In genomic region chrX:111696356-111697282, GRCm38 (mm10) we compare ENCODE assay signal across 8 mouse cellular contexts. TPM values are rescaled to one million over a fixed set of nuclear protein-coding genes. Genes with fewer than 3 reads are reported as not detected.
A peak's percentile ranks its signal among the peaks of the same experiment; 100 is the strongest.
DNase-seq lines count a peak whose midpoint lies in the region; ATAC-seq lines count a peak whose summit lies in the region.

Gene Hdx, minus strand, starts transcription at chrX:111697079.

- peak within 1 kb of the TSS; percentile 71 for H3K9ac ChIP-seq in hindbrain, embryonic 16.5 days (ENCODE audit: low read depth, low read length)

- H3K4me2 ChIP-seq in hindbrain, embryonic 16.5 days (ENCODE audit: low read length), result peak within 1 kb of the TSS; percentile 55

- no peaks in the 10 kb centered on the region for H3K36me3 ChIP-seq in hindbrain, embryonic 16.5 days (ENCODE audit: control insufficient read depth, insufficient read depth, low read length)

- DNase-seq in adrenal gland, postnatal 10 days, result peak; percentile 69
- peak; percentile 81 for DNase-seq in embryo, embryonic 10 days (ENCODE audit: low spot score)
- DNase-seq in gastrocnemius, postnatal 10 days, result peak; percentile 24
- DNase-seq in left cerebral cortex, adult 11 months (ENCODE audit: low spot score), result peak; percentile 52
- peak; percentile 79 for DNase-seq in lung, postnatal 10 days
- DNase-seq in right cerebral cortex, adult 2 months (ENCODE audit: low spot score in 2 of 2), result peak; percentile 59

- H3K27ac ChIP-seq in hindbrain, embryonic 16.5 days (ENCODE audit: low read depth, low read length), result peak within 1 kb of the TSS; percentile 81

- H3K27me3 ChIP-seq in hindbrain, embryonic 16.5 days (replicated peaks; ENCODE audit: control insufficient read depth, insufficient read depth, low read length), result no peaks in the 10 kb centered on the region

- H3K4me1 ChIP-seq in hindbrain, embryonic 16.5 days (ENCODE audit: control insufficient read depth, insufficient read depth, low read depth, low read length), result no peaks in the 10 kb centered on the region

- peak within 1 kb of the TSS; percentile 56 for H3K4me3 ChIP-seq in hindbrain, embryonic 16.5 days (ENCODE audit: low read length)

- WGBS in hindbrain, embryonic 16.5 days, result 12% methylated on average over 26 of the region's 26 CpGs

- no peaks in the 10 kb centered on the region for H3K9me3 ChIP-seq in hindbrain, embryonic 16.5 days (ENCODE audit: control insufficient read depth, low read length)

- peak; percentile 95 for ATAC-seq in hindbrain, embryonic 16.5 days
- ATAC-seq in activated CD4-positive, CD25-positive, alpha-beta regulatory T cell, adult 4 months, result no peak

RNA-seq across cellular contexts. Expression of gene Hdx, which starts in this region (rescaled TPM):
- total RNA-seq in adrenal gland, postnatal 10 days (2021), result 1 to 10 TPM in 1 of 2 experiments, under 1 TPM in 1; 0.66 to 1.1 TPM
- under 1 TPM; 0.40 to 0.56 TPM for total RNA-seq in gastrocnemius, postnatal 10 days (2021)
- polyA plus RNA-seq in hindbrain, embryonic 16.5 days (2015; fragmentation: Nextera tagmentation; extraction: Ambion mirVana), result 1.4 and 1.5 TPM in 2 replicates
- polyA plus RNA-seq in activated CD4-positive, CD25-positive, alpha-beta regulatory T cell, adult 4 months (2017; shearing (Covaris generic)), result not detected

Comparison
In these comparisons a context has a peak if more than half of its experiments do, and no peak if none do; other contexts are left out.
1. Peak in DNase-seq in gastrocnemius, postnatal 10 days; RNA of the gene not detected or under 1 TPM.
2. DNase-seq: peak in every context shown above with its lines; median percentile 81 in embryo, embryonic 10 days; 79 in lung, postnatal 10 days; 69 in adrenal gland, postnatal 10 days; 59 in right cerebral cortex, adult 2 months; 52 in left cerebral cortex, adult 11 months; 24 in gastrocnemius, postnatal 10 days.